Mouse (Mus musculus) spleen, adult 2 months (tissue): ENCODE measurements around the gene Tubgcp2.

ENCODE experiments used
- CTCF ChIP-seq: fragments of 200-500 bp; IDR thresholded peaks from 2 replicates; pipeline ENCODE4 v1.5.1; 2011; ENCODE audit warnings: mild to moderate bottlenecking, inconsistent platforms; ENCODE audit not compliant: insufficient read depth, insufficient read length, insufficient replicate concordance; ENCODE audit errors: extremely low read depth
- POLR2A ChIP-seq: fragments of 200-500 bp; IDR thresholded peaks from 2 replicates; pipeline ENCODE4 v1.6.1; 2011; ENCODE audit warnings: low read depth, low read length, inconsistent platforms

GRCm38 (mm10) chr7:139982058-139982457, 54.4 kb downstream of the Tubgcp2 start:
- TF ChIP-seq CTCF (no peak), POLR2A (no peak)
